Mouse (Mus musculus) ES-E14 (cell line): ENCODE data around the gene Frmpd1. TPM values are rescaled to one million over a fixed set of nuclear protein-coding genes. Genes with fewer than 3 reads are reported as not detected.

Experiments
- DNase-seq: peaks from one replicate; pipeline ENCODE4 v3.0.0-alpha.2; 2013; ENCODE audit warnings: low read depth, low spot score
- H3K27ac ChIP-seq: 2 replicates; pipeline ENCODE4 v1.5.1; 2012; ENCODE audit warnings: low read depth, mild to moderate bottlenecking, low read length, moderate library complexity, mixed read lengths; ENCODE audit not compliant: poor library complexity, insufficient read depth, severe bottlenecking
- H3K36me3 ChIP-seq: 2 replicates; pipeline ENCODE4 v1.6.1; 2012; ENCODE audit warnings: mild to moderate bottlenecking, low read length, moderate library complexity, mixed read lengths; ENCODE audit not compliant: control insufficient read depth, poor library complexity, insufficient read depth, severe bottlenecking
- H3K4me1 ChIP-seq, 2 experiments: fragments of 150-350 bp in 1 of 2; sonication (generic) in 1 of 2; 2 replicates each; pipeline ENCODE4 v1.6.1; 2012; ENCODE audit warnings: low read length in 2 of 2, mild to moderate bottlenecking in 1 of 2, mixed read lengths in 1 of 2; ENCODE audit not compliant: control insufficient read depth in 2 of 2, insufficient read depth in 2 of 2, poor library complexity in 1 of 2
- H3K4me3 ChIP-seq, 2 experiments: fragments of 150-350 bp in 1 of 2; sonication (generic) in 1 of 2; 2 replicates each; pipeline ENCODE4 v1.5.1; 2012; ENCODE audit warnings: low read length in 2 of 2, low read depth in 1 of 2, mild to moderate bottlenecking in 1 of 2, mixed read lengths in 1 of 2; ENCODE audit not compliant: insufficient read depth in 1 of 2, poor library complexity in 1 of 2, severe bottlenecking in 1 of 2
- H3K9ac ChIP-seq: 2 replicates; pipeline ENCODE4 v1.6.1; 2012; ENCODE audit warnings: low read depth, mild to moderate bottlenecking, low read length, mixed read lengths; ENCODE audit not compliant: poor library complexity, insufficient read depth, severe bottlenecking
- H3K9me3 ChIP-seq: fragments of 150-350 bp; sonication (generic); 2 replicates; pipeline ENCODE4 v1.6.1; 2012; ENCODE audit warnings: low read depth, mild to moderate bottlenecking, low read length; ENCODE audit not compliant: control insufficient read depth, insufficient read depth
- CHD2 ChIP-seq: IDR thresholded peaks from 2 replicates; pipeline ENCODE4 v1.6.1; 2014; ENCODE audit warnings: mild to moderate bottlenecking, low read depth, low read length, inconsistent platforms
- HCFC1 ChIP-seq: IDR thresholded peaks from 2 replicates; pipeline ENCODE4 v1.6.1; 2012; ENCODE audit warnings: low read length, inconsistent platforms, borderline replicate concordance; ENCODE audit not compliant: insufficient read depth
- MAFK ChIP-seq: IDR thresholded peaks from 2 replicates; pipeline ENCODE4 v1.6.1; 2014; ENCODE audit warnings: mild to moderate bottlenecking, low read depth, low read length, inconsistent platforms; ENCODE audit not compliant: insufficient read depth
- ZC3H11A ChIP-seq: IDR thresholded peaks from 2 replicates; pipeline ENCODE4 v1.6.1; 2012; ENCODE audit warnings: low read depth, mild to moderate bottlenecking, inconsistent platforms, low read length, borderline replicate concordance
- ZNF384 ChIP-seq: IDR thresholded peaks from 2 replicates; pipeline ENCODE4 v1.6.1; 2012; ENCODE audit warnings: low read depth, low read length, inconsistent platforms
- in situ Hi-C, 2 experiments: fragments of 600-800 bp; cut with MboI; formaldehyde crosslinking; loops; one replicate each; pipeline ENCODE4 v1.15.1; 2025; ENCODE audit warnings: low sequenced_read_pairs in 2 of 2, inconsistent platforms in 1 of 2; ENCODE audit not compliant: unreplicated experiment in 2 of 2
- total RNA-seq: library from RNA; depleted of rRNA; stranded (reverse); fragments of 300-350 nt; gene quantifications from 2 replicates; pipeline ENCODE4 v1.2.3, GENCODE M21; 2012

Frmpd1 gene
- total RNA-seq, 1 experiment: 1.3 TPM

DNA sequence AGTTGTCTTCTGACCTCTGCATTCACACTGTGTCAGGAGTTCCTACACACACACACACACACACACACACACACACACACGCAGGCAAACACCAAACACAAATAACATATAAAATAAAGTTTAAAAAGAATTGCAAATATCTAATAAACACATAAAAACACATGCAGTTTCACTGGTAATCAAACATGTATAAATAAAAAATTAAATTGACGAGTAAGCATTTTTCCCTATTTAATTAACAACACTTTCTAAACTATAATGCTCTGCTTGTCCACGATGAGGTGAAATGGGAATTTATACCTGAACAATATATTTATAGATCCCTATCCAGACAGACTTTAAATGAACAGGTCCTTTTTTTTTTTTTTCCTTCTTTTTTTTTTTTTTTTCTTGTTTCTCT is 18.7 kb upstream of the Frmpd1 start:
- Histone ChIP-seq H3K4me3 (no peak overlapping the region), H3K27ac (no peak overlapping the region), H3K4me1 (no peaks in the 10 kb centered on the region), H3K9ac (no peak overlapping the region), H3K36me3 (no peaks in the 10 kb centered on the region), H3K9me3 (no peaks in the 10 kb centered on the region)
- TF ChIP-seq HCFC1: no peak
- TF ChIP-seq MAFK: peak; percentile 62; the same call in 1 of the 2 replicates
- no peak for DNase-seq
- in situ Hi-C loops: no loop called here

DNA sequence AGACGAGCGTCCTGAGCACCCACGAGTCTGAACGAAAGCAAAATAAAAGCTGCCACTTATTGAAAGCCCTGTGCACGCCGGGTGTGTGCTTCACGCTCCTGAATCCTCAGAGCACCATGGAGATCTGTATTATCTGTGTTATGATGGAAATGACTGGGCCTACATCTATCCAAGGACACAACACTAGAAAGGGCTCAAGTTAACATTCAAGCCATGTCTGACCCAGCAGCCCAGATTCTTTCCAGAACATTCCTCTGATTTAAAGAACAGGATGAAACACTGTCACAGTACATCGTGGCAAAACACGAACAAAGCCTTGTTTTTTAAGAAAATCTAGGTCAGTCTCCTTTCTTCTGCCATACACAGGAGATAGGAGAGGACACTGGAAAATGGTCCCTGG is 13.3 kb upstream of the Frmpd1 start:
- no peaks in the 10 kb centered on the region for H3K4me1 ChIP-seq
- no peak for TF ChIP-seq HCFC1
- no peak for TF ChIP-seq CHD2
- TF ChIP-seq ZC3H11A: no peak
- no peak for TF ChIP-seq ZNF384
- no peak for TF ChIP-seq MAFK
- no peak overlapping the region for H3K27ac ChIP-seq
- no peak overlapping the region for H3K4me3 ChIP-seq
- H3K9me3 ChIP-seq: no peaks in the 10 kb centered on the region
- H3K36me3 ChIP-seq: no peaks in the 10 kb centered on the region
- no peak overlapping the region for H3K9ac ChIP-seq
- no peak for DNase-seq
- in situ Hi-C loops: no loop called here

DNA sequence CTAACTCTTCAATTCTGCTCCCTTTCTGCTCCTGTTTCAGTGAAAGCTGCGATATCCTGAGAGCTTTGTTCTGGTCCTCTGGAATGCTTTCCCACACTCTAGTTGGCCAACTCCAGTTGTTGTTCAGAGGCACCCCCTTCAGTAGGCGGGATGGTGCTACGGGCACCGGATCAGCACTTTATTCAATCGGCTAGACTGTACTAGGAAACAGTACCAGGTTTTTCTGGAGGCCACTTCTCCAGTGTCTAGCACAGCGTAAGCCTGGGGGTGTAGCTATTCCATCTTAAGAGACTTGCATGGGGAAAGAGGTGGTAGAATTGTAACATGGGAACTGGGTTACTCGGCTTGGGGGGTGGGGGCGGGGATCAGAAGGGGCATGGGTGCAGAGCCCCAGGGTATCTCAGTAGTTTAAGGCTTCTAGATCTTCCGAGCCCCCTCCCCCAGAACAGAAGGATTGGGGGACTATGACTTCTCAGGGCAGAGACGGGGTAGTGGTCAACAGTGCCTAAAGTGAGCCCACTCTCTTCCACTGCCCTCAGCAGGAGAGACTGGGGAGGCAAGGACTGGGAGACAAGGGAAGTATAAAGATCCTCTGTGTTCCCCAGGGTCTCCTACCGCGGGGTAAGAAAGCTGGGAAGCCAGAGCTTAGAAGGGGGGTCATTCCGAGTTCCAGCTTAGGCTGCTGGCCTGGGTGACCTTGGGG is 706 bp upstream of the Frmpd1 start:
- Histone ChIP-seq H3K27ac (no peak overlapping the region), H3K4me1 (peaks cover 0 to 2% of the 10 kb centered on the region in 2 experiments; a peak in 1 of 4 replicates), H3K9me3 (no peaks in the 10 kb centered on the region), H3K9ac (0 out of 2 replicates have a peak overlapping the region, but pooled peaks have one; percentile 59), H3K4me3 (peak overlapping the region; percentile 77 to 83; a peak in 3 of 4 replicates), H3K36me3 (no peaks in the 10 kb centered on the region)
- TF ChIP-seq HCFC1 (no peak), ZC3H11A (no peak), MAFK (no peak), CHD2 (no peak), ZNF384 (no peak)
- no peak for DNase-seq
- in situ Hi-C loops: no loop called here

DNA sequence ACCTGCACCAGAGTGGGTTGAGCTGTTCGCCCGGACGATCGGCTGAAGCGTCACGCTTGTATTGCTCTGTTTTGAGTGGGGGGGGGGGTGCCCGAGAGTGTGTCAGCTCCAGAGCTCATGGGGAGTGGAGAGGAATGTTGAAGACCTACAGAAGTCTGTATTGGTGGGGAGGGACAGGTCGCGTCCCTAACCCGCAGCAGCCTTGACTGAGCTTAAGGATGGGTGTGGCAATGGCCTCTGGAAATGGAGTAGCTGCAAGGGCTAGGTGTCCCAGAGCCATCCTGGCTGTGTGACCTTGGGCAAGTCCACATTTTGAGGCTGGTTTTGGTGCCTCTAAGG is 625 bp downstream of the Frmpd1 start:
- Histone ChIP-seq H3K4me1 (peaks cover 0 to 2% of the 10 kb centered on the region in 2 experiments; a peak in 1 of 4 replicates), H3K4me3 (peak overlapping the region; percentile 77 to 83), H3K36me3 (no peaks in the 10 kb centered on the region), H3K27ac (no peak overlapping the region), H3K9ac (peak overlapping the region; percentile 59; the same call in 1 of the 2 replicates), H3K9me3 (no peaks in the 10 kb centered on the region)
- no peak for DNase-seq
- in situ Hi-C loops: no loop called here
- TF ChIP-seq ZC3H11A (no peak), HCFC1 (no peak), MAFK (no peak), CHD2 (no peak), ZNF384 (no peak)

DNA sequence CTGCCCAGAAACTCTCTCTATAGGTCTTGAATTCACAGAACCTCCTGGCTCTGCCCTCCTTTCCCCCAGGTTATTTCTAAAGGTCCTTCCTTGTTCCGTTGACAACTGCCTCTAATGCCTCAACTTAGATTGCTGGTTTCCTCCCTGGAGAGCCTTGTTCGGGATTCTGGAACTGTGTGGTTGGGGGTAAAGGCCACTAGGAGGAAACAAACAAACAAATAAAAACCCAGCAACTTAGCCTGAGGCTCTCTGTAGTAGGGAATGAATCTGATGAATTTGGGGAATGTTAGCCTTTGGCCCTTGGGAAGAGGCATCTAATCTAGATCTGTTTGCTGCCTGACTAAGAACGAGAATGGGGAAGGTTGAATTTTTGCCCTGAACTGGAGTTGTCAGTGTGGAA is 13.6 kb downstream of the Frmpd1 start:
- in situ Hi-C loops: no loop called here
- Histone ChIP-seq H3K9me3 (no peaks in the 10 kb centered on the region), H3K9ac (no peak overlapping the region), H3K4me3 (no peak overlapping the region), H3K36me3 (no peaks in the 10 kb centered on the region), H3K4me1 (peaks cover 0 to 16% of the 10 kb centered on the region in 2 experiments; a peak in 1 of 4 replicates), H3K27ac (no peak overlapping the region; the same call in 1 of the 2 replicates)
- DNase-seq: no peak
- TF ChIP-seq ZNF384: no peak
- no peak for TF ChIP-seq MAFK
- no peak for TF ChIP-seq ZC3H11A
- no peak for TF ChIP-seq CHD2
- no peak for TF ChIP-seq HCFC1
